Mouse (Mus musculus) hindbrain, embryonic 10.5 days (tissue): Measurements from ENCODE around the gene Tjp3. TPM values are rescaled to one million over a fixed set of nuclear protein-coding genes. Genes with fewer than 3 reads are reported as not detected.

Source experiments
- DNase-seq: peaks from one replicate; pipeline ENCODE4 v3.0.0-alpha.2; 2017; ENCODE audit warnings: low spot score
- H3K27ac ChIP-seq: fragments of 300-500 bp; sonication (generic); 2 replicates; pipeline ENCODE4 v1.5.1; 2016; ENCODE audit warnings: mild to moderate bottlenecking, moderate library complexity
- H3K27me3 ChIP-seq: fragments of 300-500 bp; sonication (generic); 2 replicates; pipeline ENCODE4 v1.6.1; 2016; ENCODE audit warnings: mild to moderate bottlenecking; ENCODE audit not compliant: poor library complexity, insufficient read depth, severe bottlenecking
- H3K36me3 ChIP-seq: fragments of 300-500 bp; sonication (generic); 2 replicates; pipeline ENCODE4 v1.6.1; 2016; ENCODE audit warnings: mild to moderate bottlenecking, moderate library complexity
- H3K4me1 ChIP-seq: fragments of 300-500 bp; sonication (generic); replicated peaks from 2 replicates; pipeline ENCODE4 v1.6.1; 2016; ENCODE audit warnings: mild to moderate bottlenecking
- H3K4me3 ChIP-seq: fragments of 300-500 bp; sonication (generic); 2 replicates; pipeline ENCODE4 v1.5.1; 2016; ENCODE audit warnings: mild to moderate bottlenecking, moderate library complexity
- H3K9me3 ChIP-seq: fragments of 300-500 bp; sonication (generic); 2 replicates; pipeline ENCODE4 v1.6.1; 2016; ENCODE audit warnings: mild to moderate bottlenecking, moderate library complexity
- WGBS: fragments of 180-500 bp; shearing (Covaris S2); methylation state at CpG from one replicate; pipeline ENCODE4 v1.1.7; 2016; 5-methylcytosine and 5-hydroxymethylcytosine counted together
- polyA plus RNA-seq: library from polyadenylated mRNA; unstranded; fragments of >200 nt; fragmentation: Nextera tagmentation; extraction: Ambion mirVana; gene quantifications from 2 replicates; pipeline ENCODE4 v1.2.1, GENCODE M21; 2016

The Tjp3 gene
- polyA plus RNA-seq, 1 experiment from 2014 or later: 7.0 TPM

- H3K27me3 ChIP-seq: peaks cover 50% of the 10 kb centered on the region
- peak overlapping the region; percentile 16; the same call in 1 of the 2 replicates for H3K4me3 ChIP-seq
- peaks cover 40% of the 10 kb centered on the region for H3K4me1 ChIP-seq
- no peaks in the 10 kb centered on the region for H3K9me3 ChIP-seq
- no peak overlapping the region; the same call in 1 of the 2 replicates for H3K27ac ChIP-seq
- WGBS: 17% methylated on average over 24 of the region's 24 CpGs
- no peak for DNase-seq
- H3K36me3 ChIP-seq: 0 out of 2 replicates have a peak, but pooled peaks cover 8% of the 10 kb centered on the region
These were observed 502 bp downstream of the Tjp3 start for GRCm38 (mm10) chr10:81290698-81291460.

GRCm38 (mm10) chr10:81289811-81290210, 1.6 kb downstream of the Tjp3 start:
- no peak for DNase-seq
- Histone ChIP-seq H3K4me1 (peaks cover 48% of the 10 kb centered on the region), H3K27me3 (peaks cover 58% of the 10 kb centered on the region), H3K27ac (no peak overlapping the region), H3K4me3 (no peak overlapping the region), H3K36me3 (no peaks in the 10 kb centered on the region), H3K9me3 (no peaks in the 10 kb centered on the region)
- 62% methylated on average over 14 of the region's 14 CpGs for WGBS

GRCm38 (mm10) chr10:81289278-81289677, 2.1 kb downstream of the Tjp3 start:
- Histone ChIP-seq H3K4me1 (peaks cover 48% of the 10 kb centered on the region), H3K27ac (no peak overlapping the region), H3K4me3 (no peak overlapping the region), H3K27me3 (peaks cover 63% of the 10 kb centered on the region), H3K36me3 (no peaks in the 10 kb centered on the region), H3K9me3 (no peaks in the 10 kb centered on the region)
- 5% methylated on average over 7 of the region's 7 CpGs for whole genome bisulfite sequencing
- peak; percentile 60 for DNase-seq

GRCm38 (mm10) chr10:81288601-81289000, 2.8 kb downstream of the Tjp3 start:
- Histone ChIP-seq H3K4me3 (0 out of 2 replicates have a peak overlapping the region, but pooled peaks have one; percentile 11), H3K27ac (no peak overlapping the region), H3K4me1 (peaks cover 44% of the 10 kb centered on the region), H3K36me3 (no peaks in the 10 kb centered on the region), H3K27me3 (peaks cover 70% of the 10 kb centered on the region), H3K9me3 (no peaks in the 10 kb centered on the region)
- WGBS: 29% methylated on average over 6 of the region's 6 CpGs
- DNase-seq: peak; percentile 55

GRCm38 (mm10) chr10:81287513-81288157, 3.7 kb downstream of the Tjp3 start:
- peaks cover 39% of the 10 kb centered on the region for H3K4me1 ChIP-seq
- peak; percentile 62 for DNase-seq
- 59% methylated on average over 8 of the region's 8 CpGs for WGBS
- peaks cover 80% of the 10 kb centered on the region for H3K27me3 ChIP-seq
- H3K4me3 ChIP-seq: no peak overlapping the region
- no peaks in the 10 kb centered on the region for H3K9me3 ChIP-seq
- no peak overlapping the region for H3K27ac ChIP-seq
- H3K36me3 ChIP-seq: no peaks in the 10 kb centered on the region

GRCm38 (mm10) chr10:81286586-81286985, 4.8 kb downstream of the Tjp3 start:
- Histone ChIP-seq H3K4me1 (peaks cover 39% of the 10 kb centered on the region), H3K9me3 (no peaks in the 10 kb centered on the region), H3K4me3 (no peak overlapping the region; the same call in 1 of the 2 replicates), H3K36me3 (no peaks in the 10 kb centered on the region), H3K27ac (no peak overlapping the region), H3K27me3 (peaks cover 79% of the 10 kb centered on the region)
- no peak for DNase-seq
- 42% methylated on average over 6 of the region's 6 CpGs for WGBS

DNA sequence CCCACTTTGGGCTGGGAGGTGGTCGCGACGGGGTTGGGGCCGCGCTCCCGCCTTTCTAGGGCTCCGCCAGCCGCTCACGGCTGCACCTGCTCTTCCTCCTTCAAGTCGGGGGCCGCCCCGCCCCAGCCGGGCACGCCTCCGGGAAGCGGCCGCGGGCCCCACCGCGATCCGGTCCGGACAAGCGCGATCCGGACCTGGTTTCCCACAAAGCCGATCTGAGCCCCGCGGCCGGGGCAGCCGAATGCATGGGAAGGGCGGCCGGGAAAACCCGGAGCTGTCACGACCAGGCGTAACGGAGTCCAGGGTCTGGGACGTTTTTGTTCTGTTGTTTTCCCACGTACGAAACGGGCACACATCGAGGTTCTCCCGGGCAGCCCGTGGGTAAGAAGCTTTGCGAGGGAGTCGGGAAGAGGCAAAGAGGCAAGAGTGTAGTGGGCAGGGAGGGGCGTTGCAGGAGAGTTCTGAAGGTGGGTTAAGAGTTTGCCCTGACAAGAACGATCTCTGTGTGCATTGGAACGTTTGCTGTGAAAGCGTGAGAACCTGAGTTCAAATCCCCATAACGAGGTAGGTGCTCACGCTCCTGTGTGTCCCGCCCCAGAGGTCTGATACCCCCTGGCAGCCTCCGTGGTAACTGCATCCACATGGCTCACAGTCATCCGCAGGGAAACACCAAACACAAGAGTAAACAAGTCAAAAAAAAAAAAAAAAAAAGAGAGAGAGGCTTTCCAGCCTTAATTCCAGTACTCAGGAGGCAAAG, 5.5 kb downstream of the Tjp3 start:
- WGBS: 2% methylated on average over 54 of the region's 54 CpGs

GRCm38 (mm10) chr10:81284719-81285118, 6.7 kb downstream of the Tjp3 start:
- 11% methylated on average over 17 of the region's 17 CpGs for WGBS
- peak overlapping the region; percentile 60 for H3K4me3 ChIP-seq
- H3K27me3 ChIP-seq: peaks cover 79% of the 10 kb centered on the region
- H3K4me1 ChIP-seq: peaks cover 41% of the 10 kb centered on the region
- H3K9me3 ChIP-seq: no peaks in the 10 kb centered on the region
- DNase-seq: no peak
- H3K27ac ChIP-seq: peak overlapping the region; percentile 87
- no peaks in the 10 kb centered on the region for H3K36me3 ChIP-seq

More for the DNA sequence above, 5.5 kb downstream of the Tjp3 start:
- peak overlapping the region; percentile 87 for H3K27ac ChIP-seq
- H3K27me3 ChIP-seq: peaks cover 79% of the 10 kb centered on the region
- peak overlapping the region; percentile 60 for H3K4me3 ChIP-seq
- no peaks in the 10 kb centered on the region for H3K9me3 ChIP-seq
- peak; percentile 93 for DNase-seq
- peaks cover 39% of the 10 kb centered on the region for H3K4me1 ChIP-seq
- no peaks in the 10 kb centered on the region for H3K36me3 ChIP-seq

GRCm38 (mm10) chr10:81284189-81284588, 7.2 kb downstream of the Tjp3 start:
- H3K27me3 ChIP-seq: peaks cover 78% of the 10 kb centered on the region
- WGBS: 51% methylated on average over 6 of the region's 6 CpGs
- no peak for DNase-seq
- H3K4me3 ChIP-seq: peak overlapping the region; percentile 60; the same call in 1 of the 2 replicates
- no peaks in the 10 kb centered on the region for H3K9me3 ChIP-seq
- H3K36me3 ChIP-seq: no peaks in the 10 kb centered on the region
- peak overlapping the region; percentile 59; the same call in 1 of the 2 replicates for H3K27ac ChIP-seq
- H3K4me1 ChIP-seq: peaks cover 44% of the 10 kb centered on the region

- 47% methylated on average over 10 of the region's 10 CpGs for WGBS
- peaks cover 23% of the 10 kb centered on the region for H3K4me1 ChIP-seq
These were observed 11.9 kb downstream of the Tjp3 start for GRCm38 (mm10) chr10:81279496-81279895.

DNA sequence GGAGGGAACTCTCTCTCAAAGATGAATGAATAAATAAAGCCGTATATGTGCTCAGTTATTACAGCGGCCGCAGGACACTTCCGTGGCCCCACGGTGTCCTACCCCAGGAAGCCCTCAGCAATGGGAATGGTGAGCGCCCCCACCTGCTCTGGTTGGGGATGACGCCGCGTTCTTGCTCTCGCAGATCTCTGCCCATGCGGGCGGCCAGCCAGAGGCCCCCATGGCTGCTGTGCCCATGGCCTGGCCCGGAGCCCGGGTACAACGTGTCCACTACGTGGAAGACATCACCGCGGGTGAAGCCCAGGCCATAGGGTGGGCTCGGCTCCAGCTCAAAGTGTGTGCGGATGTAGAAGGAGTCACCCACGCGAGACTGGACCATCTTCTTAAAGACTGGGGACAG, 13.7 kb downstream of the Tjp3 start:
- Histone ChIP-seq H3K27ac (no peak overlapping the region; the same call in 1 of the 2 replicates), H3K36me3 (peaks cover 30% of the 10 kb centered on the region), H3K27me3 (peaks cover 39% of the 10 kb centered on the region), H3K4me1 (peaks cover 19% of the 10 kb centered on the region), H3K4me3 (no peak overlapping the region), H3K9me3 (no peaks in the 10 kb centered on the region)
- DNase-seq: no peak
- 78% methylated on average over 22 of the region's 22 CpGs for WGBS

More at GRCm38 (mm10) chr10:81279496-81279895, 11.9 kb downstream of the Tjp3 start:
- H3K36me3 ChIP-seq: peaks cover 12% of the 10 kb centered on the region; the same call in 1 of the 2 replicates
- no peaks in the 10 kb centered on the region for H3K9me3 ChIP-seq
- DNase-seq: no peak
- 0 out of 2 replicates have a peak overlapping the region, but pooled peaks have one; percentile 5 for H3K4me3 ChIP-seq
- no peak overlapping the region for H3K27ac ChIP-seq
- peaks cover 57% of the 10 kb centered on the region for H3K27me3 ChIP-seq

DNA sequence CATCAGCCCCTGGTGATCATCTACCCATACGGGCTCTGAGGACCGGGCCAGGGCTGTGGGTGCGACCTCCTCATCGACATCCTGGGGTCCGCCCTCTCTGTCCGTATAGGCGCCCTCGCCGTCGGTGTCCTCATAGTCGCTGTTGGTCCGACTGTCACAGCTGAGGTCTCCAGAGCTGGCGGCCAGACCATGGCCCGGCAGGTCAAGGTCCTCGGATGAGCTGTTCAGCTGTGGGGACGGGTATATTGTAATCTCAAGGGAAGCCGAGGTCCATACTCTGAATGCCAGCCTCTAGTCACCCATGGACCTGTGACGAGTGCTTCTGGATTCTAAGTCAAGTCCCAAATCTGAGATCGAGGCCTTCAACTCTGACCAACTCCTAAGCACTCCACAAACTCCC, 17.5 kb downstream of the Tjp3 start:
- Histone ChIP-seq H3K9me3 (no peaks in the 10 kb centered on the region), H3K4me3 (0 out of 2 replicates have a peak overlapping the region, but pooled peaks have one; percentile 2), H3K36me3 (peaks cover 60% of the 10 kb centered on the region), H3K4me1 (peaks cover 6% of the 10 kb centered on the region), H3K27ac (no peak overlapping the region), H3K27me3 (peaks cover 6% of the 10 kb centered on the region; the same call in 1 of the 2 replicates)
- no peak for DNase-seq
- WGBS: 94% methylated on average over 19 of the region's 19 CpGs
